Mouse (Mus musculus): Measurements from ENCODE around the gene Ubqln4. TPM values are rescaled to one million over a fixed set of nuclear protein-coding genes. Genes with fewer than 3 reads are reported as not detected.

The Ubqln4 gene
- polyA plus RNA-seq, 1 experiment = 38.6 TPM

DNA sequence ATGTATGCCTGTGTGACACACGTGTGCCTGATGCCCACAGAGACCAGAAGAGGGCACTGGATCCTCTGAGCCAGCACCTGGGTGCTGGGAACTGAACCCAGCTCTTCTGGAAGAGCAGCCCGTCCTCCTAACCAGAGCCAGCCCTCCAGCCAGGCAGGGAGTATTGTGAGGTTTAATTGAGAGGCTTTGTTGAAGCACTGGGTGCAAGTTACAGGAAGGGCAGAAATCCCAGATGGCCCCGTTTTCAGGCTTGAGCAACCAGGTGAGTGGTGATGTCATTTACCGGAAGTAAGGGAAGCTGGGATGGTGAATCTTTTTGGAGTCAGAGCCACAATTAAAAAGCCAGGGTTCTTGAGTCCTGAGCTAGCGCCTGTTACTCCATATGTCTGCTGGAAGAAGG lies 28.5 kb upstream of the Ubqln4 start:
- no peak for DNase-seq (ENCODE audit: low spot score)

DNA sequence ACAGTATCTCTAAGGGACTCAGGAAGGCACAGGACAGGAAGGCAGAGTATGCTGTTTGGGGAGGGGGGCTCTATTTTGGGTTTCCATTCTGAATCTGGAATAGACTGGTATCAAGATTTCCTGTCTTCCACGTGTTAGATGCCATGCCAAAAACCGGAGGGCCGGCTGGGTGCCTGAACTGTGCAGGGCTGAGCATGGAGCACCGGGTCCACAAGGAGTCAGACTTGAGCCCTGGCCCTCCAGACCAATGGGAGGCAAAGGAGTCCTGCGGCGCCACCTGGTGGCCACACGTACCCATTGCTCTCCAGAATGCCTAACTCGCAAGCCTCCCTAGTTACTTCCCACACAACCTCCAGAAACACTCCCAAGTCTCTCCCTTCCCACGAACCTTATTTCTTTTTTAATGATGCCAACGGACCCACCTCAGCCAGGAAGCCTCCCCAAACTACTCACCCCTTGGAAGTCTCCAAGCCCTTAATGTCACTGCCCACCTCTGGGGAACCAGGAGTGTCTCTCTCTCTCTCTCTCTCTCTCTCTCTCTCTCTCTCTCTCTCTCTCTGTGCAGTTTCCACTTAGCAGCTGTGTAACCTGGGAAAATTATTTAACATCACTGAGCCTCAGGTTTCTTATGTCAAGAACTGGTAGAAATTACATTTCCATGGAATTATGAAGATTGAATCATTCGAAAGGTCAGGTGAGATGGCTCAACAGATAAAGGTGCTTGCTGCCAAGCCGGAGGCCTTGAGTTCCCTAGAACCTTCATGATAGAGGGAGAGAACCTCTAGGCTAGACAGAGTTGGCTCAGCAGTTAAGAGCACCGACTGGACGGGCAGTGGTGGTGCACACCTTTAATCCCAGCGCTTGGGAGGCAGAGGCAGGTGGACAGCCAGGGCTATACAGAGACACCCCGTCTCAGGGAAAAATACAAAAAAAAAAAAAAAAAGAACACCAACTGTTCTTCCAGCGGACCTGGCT lies 27.1 kb upstream of the Ubqln4 start:
- peak; percentile 67 for DNase-seq (ENCODE audit: low spot score)

DNA sequence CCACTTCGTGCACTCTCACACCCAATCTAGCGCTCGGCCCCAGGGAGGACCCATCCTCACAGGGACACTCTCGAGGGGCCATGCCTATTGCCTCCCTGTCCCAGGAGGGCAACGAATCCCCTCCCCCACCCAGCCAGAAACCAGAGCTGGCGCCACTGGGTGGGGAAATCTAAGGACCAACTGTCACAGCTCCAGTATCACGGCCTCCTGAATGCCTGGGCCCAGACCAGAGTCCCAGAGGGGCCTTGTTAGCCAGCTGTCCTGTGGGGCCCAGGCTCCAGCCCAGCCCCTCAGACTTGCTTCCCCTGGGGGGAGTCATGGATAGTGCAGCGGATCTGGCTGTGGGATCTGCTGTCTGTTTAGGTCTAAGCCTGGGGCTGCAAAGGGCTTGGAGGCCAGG lies 26.0 kb upstream of the Ubqln4 start:
- DNase-seq (ENCODE audit: low spot score) = no peak

DNA sequence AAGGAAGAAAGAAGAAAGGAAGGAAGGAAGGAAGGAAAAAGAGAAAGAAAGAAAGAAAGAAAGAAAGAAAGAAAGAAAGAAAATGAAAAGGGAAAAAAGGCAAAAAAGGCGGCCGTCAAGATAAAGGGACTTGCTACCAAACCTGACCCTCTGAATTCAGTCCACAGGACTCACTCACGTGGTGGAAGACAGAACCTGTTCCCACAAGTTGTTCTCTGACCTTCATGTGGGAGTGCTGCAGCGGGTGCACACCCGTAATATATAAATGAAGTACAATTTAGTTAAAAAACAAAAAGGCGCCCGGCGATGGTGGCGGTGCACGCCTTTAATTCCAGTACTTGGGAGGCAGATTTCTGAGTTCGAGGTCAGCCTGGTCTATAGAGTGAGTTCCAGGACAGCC lies 24.9 kb upstream of the Ubqln4 start:
- DNase-seq (ENCODE audit: low spot score) = no peak

DNA sequence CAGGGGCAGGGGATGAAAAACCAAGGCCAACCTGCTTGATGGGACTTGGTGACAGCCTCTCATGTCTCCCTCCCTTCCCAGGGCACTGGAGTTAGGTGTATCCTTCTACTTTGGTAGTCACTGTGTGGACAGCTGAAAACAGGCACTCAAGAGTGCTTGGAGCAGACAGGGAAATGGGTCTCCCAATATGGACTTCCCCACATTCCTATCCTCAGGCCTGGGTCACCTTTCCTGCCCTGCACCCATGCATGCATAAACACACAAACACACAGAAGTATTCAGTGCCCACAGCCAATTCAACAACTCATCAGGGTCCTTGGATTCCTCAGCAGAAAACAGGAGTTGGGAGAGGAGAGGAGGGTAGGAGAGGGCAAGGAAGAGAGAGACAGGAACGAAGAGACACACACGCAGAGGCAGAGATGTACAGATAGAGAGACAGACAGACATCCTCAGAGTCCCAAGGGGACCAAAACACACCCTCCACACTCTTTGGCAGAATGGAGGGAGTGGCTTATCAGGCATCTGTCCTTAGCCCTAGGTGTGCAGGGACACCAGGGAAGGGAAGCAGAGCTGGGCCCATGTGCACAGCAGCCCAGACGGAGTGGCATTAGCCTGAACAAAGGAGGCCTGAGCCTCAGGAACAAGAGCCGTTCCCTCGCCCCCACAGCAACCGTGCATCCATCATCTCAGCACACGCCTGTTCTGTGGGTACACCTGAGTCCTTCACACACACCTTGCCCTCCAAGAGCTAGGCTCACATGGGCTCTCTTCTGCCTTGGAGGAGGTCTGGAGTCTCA lies 24.2 kb upstream of the Ubqln4 start:
- no peak for DNase-seq (ENCODE audit: low spot score)

DNA sequence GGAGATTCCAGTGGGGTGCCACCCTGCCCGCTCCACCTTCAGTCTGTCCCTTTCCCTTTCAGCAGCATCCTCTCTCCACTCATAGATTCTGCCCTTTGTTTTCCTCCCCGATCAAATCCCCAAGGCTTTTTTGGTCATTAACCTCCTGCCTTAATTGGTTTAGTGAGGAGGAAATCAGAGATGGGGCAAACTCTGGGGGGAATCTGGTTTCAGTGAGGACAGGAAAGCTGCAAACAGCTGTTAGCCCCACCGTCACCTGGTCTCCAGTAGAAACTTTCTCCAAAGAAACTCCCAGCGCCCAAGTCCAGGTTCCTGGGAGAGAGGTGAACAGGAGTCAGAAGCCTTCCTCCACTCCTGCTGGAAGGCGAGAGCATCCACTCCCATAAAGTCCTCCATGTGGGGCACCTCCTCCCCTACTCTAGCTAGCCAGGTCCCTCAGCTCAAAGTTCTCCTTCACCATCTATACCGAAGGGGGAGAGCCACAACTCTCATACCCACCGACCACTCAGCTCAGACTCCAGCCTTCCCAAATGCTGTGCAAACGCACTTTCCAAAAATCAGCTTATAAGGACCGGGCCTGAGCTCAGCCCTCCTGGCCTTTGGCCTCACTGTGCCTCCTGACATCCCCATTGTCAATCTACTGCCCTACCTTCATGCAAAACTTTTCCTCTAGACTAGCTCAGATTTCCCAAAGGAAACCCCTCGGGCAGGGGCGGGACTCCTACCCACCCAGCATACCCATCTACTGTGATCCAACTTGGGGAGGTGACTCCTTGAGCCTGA lies 23.3 kb upstream of the Ubqln4 start:
- no peak for DNase-seq (ENCODE audit: low spot score)

DNA sequence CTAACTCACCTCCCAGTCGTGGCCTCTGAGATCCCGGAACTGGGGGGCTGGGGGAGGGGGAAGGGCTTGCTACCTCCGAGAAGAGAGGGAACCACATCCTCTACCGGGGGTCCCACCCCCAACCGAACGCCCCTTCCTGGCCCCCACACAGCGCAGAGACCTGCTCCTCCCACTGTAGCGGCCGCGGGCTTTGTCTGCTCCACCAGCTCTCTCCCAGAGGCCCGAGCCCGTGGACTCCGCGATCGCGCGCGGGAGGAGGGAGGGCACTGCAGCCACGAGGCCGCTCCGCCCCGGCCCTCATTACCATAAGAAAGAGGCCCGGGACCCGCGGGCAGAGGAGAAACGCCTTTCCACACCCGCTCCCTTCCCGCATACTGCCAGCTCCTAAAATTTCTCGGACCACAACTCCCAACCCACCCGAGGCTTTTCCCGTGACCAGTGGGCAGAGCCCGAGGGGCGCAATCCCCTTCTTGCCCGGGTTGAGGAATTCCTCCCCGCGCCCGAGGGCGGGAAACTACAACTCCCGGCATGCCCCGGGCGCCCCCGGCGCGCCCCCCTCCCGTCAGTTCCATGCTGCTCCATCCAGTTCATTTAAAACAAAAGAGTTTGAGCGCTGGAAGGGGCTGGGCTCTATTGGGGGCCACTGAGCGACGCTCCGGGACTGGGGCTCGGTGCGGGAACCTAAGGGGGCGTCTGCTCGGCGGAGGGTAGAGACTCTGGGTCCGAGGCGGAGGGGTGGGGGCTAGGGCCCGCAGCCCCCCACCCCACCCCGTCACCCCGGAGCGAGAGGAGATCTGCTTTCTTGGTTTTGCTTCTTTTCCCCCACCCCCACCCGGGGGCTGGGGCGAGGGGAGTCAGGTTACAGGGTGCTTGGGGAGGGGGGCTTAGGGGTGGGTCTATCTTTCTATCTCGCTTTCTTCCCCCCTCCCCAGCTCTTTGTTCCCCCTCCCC lies 21.9 kb upstream of the Ubqln4 start:
- peak; percentile 86 for DNase-seq (ENCODE audit: low spot score)

DNA sequence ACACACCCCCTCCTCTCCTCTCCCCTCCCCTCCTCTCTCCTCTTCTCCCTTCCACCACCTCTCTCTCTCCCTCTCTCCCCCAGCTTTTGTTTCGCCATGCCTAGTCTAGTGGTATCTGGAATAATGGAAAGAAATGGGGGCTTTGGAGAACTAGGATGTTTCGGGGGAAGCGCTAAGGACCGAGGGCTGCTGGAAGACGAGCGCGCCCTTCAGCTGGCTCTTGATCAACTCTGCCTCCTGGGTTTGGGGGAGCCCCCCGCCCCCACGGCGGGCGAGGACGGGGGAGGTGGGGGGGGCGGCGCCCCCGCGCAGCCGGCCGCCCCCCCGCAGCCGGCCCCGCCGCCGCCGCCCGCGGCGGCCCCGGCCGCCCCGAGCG lies 21.3 kb upstream of the Ubqln4 start, which contains the start of gene Mex3a:
Gene Mex3a, plus strand, starts transcription at position 97 of the 376 bp plus-strand sequence.
- DNase-seq (ENCODE audit: low spot score) = no peak

DNA sequence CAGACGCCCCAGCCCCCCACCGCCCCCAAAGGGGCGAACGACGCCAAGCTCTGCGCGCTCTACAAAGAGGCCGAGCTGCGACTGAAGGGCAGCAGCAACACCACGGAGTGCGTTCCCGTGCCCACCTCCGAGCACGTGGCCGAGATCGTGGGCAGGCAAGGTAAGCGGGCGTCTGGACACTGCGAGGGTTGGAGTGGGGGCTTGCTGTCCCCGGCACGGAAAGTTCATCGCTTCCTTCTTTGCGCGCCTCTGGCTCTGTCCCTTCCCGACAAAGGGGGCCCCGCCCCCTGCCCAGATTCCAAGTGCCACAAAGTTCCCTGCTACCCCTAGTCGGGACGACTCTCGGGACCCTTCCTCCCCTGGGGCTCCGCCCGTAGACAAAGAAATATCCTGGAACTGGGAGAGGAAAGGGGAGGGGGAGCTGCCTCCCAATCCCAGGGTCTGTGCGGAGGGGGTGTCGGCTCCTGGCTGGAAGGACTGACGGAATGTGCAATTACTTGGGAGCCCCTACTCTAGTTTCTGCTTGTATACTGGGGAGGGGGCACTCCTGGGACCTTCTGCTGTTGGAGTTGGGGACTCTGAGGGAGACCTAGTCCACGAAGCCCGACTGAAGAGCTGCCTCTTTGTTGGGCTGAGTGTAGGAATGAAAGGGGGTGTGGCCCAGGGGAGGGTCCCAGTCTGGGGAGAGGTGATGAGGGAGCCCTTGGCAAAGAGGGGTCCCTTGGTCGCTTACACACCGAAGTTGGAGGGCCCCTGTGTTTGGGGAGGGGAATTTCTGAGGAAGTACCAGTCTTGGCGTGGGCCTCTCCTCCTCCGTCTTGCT lies 20.7 kb upstream of the Ubqln4 start:
- no peak for DNase-seq (ENCODE audit: low spot score)

DNA sequence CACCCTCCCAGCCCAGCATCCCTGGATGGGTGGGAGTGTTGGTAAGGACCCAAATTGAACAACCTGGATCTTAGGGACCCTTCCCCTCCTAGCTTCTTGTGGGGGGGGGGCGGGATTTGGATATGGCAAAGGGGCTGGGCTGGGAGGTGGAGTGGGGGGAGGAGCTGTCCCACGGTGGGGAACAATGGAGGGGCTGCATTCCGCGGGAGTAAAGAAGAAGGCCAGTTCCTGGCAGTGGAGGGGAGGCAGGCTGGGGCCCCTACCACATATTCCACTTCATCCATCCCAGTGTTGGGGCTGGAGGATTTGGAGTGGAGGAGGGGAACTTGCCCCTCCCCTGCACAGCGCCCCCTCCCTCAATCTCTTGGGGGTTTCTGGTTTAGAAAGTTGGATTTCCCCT lies 19.9 kb upstream of the Ubqln4 start:
- no peak for DNase-seq (ENCODE audit: low spot score)

DNA sequence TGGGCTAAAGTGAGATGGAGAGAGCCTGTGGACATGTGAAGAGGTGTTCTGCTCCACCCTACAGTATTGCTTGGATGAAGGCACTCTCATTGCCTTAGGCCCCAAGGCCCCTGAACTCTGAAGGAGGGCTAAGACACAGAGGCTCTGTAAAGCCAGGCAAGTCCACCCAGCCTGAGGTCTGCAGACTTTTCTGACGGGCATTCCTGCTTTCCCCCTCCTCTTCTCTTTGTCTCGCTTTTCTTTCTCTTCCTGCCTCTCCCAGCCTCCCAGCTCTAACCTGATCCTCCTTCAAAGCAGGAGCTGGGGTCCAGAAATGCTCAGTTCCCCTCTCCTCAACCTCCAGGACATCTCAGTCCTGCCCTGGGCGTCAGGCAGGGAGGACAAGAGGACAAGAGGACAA lies 18.6 kb upstream of the Ubqln4 start:
- no peak for DNase-seq (ENCODE audit: low spot score)

DNA sequence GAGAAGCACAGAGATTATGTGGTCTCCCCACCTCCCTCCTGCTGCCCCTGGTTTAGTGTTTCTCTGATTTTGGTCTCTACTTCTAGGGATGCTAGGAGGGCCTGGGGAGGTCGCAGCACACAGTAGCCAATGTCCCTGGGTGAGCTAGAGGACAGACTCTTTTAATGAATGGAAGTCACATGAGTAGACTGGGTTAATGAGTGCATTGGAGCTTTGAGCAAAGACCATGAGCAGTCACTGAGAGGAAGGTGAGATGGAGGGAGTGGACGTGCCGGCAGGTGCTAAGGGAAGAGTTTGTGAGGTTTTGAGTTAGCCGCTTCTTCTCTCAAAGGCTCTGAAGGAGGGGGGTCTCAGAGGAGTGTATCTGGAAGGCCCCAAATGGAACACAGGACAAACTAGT lies 18.0 kb upstream of the Ubqln4 start:
- DNase-seq (ENCODE audit: low spot score) = no peak

DNA sequence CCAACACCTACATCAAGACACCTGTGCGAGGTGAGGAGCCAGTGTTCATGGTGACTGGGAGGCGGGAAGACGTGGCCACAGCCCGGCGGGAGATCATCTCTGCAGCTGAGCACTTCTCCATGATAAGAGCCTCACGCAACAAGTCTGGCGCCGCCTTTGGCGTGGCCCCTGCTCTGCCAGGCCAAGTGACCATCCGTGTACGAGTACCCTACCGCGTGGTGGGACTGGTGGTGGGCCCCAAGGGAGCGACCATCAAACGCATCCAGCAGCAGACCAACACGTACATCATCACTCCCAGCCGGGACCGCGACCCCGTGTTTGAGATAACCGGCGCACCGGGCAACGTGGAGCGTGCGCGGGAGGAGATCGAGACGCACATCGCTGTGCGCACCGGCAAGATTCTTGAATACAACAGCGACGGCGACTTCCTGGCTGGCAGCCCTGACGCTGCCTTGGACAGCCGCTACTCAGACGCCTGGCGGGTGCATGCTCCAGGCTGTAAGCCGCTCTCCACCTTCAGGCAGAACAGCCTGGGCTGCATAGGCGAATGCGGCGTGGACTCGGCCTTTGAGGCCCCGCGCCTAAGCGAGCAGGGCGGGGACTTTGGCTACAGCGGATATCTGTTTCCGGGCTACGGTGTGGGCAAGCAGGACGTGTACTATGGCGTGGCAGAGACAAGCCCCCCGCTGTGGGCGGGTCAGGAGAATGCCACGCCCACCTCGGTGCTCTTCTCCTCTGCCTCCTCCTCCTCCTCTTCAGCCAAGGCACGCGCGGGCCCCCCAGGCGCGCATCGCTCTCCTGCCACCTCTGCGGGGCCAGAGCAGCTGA lies 17.2 kb upstream of the Ubqln4 start:
- peak; percentile 62 for DNase-seq (ENCODE audit: low spot score)

DNA sequence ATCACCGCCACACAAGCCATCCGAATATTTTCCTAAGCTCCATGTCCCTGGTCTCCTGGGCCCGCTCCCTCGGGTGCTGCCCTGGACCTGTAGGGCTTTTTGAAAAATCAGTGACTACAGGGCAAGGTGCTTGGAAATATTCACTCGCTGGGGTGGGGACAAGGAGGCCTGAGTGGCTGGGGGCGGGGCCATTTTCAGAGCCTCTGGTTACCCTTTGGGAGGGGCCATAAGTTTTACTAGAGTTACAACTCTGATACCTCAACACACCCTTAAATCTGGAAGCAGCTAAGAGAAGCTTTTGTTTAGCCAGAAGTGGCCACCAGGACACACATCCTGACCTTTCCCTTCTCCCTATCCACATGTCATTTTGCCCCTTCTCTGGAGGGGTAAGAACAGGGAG lies 16.4 kb upstream of the Ubqln4 start:
- DNase-seq (ENCODE audit: low spot score) = no peak

DNA sequence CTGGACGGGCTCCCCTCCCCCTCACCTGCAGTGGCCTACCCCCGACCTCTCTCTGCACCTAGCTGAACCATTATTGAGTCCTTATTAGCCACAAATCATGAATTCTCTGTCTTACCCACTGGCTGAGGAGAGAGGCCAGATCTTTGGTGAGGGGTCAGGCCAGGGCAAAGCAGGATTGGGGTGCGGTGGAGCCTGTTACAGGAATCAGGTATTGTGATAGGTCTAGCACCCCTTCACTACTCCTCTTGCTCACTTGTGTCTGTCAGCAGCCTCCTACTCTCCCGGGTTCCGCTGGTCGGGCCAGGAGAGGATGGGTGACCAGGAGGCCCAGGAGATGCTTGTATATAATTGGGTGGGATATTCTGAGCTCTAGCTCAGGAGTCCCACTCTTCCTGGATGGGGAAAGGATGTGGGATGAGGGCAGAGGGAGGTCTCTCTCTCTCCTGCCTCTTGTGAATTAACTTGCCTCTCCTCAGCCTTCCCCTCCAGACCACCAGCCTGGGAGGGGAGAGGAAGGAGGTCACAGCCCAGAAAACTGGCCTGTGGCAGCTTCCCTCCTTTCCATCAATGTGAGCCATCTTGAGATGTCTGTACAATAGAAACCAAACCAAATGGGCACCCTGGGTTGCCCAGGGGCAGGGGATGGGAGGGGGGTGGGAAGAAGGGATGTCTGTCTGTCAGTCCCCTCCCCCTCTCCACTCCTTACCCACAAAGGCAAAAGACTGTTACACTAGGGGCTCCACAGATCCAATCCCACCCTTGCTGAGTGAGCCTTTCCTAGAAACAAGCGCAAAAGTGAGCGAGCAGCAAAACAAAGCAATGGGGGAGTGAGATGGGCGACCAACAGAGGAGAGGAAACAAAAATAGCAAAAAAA lies 15.1 kb upstream of the Ubqln4 start:
- no peak for DNase-seq (ENCODE audit: low spot score)

DNA sequence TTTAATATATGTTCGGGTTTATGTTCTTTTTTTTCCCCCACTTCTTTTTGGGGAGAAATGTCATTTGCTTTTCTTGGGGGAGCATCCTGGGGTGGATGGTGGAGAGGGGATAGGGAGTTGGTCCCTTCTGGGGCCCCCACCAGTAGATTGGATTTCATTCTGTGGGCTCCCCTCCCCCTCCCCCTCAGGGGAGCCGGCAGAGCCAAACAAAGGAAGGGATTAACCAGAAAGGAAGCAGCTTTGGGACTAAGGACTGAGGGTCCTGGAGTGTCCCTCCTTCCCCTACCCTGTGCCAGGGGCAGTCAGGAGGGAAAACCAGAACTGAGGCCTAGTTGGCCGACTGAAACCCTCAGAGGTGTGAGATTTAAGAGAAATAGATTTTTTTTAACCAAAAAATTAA lies 14.2 kb upstream of the Ubqln4 start:
- DNase-seq (ENCODE audit: low spot score) = no peak

DNA sequence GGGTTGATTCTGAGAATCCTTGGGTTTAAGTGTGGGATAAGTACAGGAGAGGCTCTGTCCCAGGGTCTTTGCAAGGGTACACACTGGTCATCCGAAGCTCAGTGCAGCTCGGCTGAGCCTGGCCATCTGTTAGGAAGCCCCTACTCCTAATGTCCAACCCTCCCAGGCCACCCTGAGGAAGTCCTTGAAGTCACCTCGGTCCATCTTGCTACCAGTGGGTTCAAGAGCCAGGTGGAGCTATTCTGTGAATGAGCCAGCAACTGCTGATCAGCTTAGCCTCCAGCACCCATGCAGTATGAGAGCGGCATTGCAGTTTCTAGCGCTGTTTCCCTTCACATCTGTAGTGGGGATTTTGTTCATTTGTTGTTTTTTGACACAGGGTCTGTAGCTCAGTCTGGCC lies 13.5 kb upstream of the Ubqln4 start:
- no peak for DNase-seq (ENCODE audit: low spot score)

All from urinary bladder, adult 2 months (tissue).